Mouse (Mus musculus) CH12.LX (cell line): Measurements from ENCODE around the gene Capn13. TPM values are rescaled to one million over a fixed set of nuclear protein-coding genes. Genes with fewer than 3 reads are reported as not detected.

Experiments
- DNase-seq: peaks from one replicate; pipeline ENCODE4 v3.0.0-alpha.2; 2013; ENCODE audit errors: extremely low read depth
- H3K27ac ChIP-seq: 2 replicates; pipeline ENCODE4 v1.5.1; 2012; ENCODE audit warnings: low read depth, mild to moderate bottlenecking, control low read depth, moderate library complexity; ENCODE audit not compliant: insufficient read depth
- H3K27me3 ChIP-seq: replicated peaks from 2 replicates; pipeline ENCODE3; 2012; ENCODE audit warnings: inconsistent platforms
- H3K36me3 ChIP-seq, 2 experiments: replicated peaks in 1 of 2; 2 replicates each; pipeline versions ENCODE3 to v1.6.1; 2012; ENCODE audit warnings: inconsistent platforms in 1 of 2, low read length in 1 of 2, mild to moderate bottlenecking in 1 of 2, mixed read lengths in 1 of 2, moderate library complexity in 1 of 2; ENCODE audit not compliant: control insufficient read depth in 1 of 2, insufficient read depth in 1 of 2
- H3K4me1 ChIP-seq, 2 experiments: 2 replicates each; pipeline ENCODE4 v1.6.1; 2012; ENCODE audit warnings: inconsistent platforms in 1 of 2, moderate library complexity in 1 of 2; ENCODE audit not compliant: insufficient read depth in 2 of 2, control insufficient read depth in 1 of 2
- H3K4me2 ChIP-seq: 2 replicates; pipeline ENCODE4 v1.6.1; 2012; ENCODE audit warnings: low read depth, mild to moderate bottlenecking, control low read depth; ENCODE audit not compliant: poor library complexity, insufficient read depth, severe bottlenecking
- H3K4me3 ChIP-seq, 3 experiments: fragments of 150-350 bp in 1 of 3; sonication (generic) in 1 of 3; replicated peaks in 1 of 3; 2 replicates each; pipeline versions ENCODE3 to v1.5.1; 2011 to 2012; ENCODE audit warnings: low read depth in 2 of 3, low read length in 2 of 3, mild to moderate bottlenecking in 2 of 3, moderate library complexity in 2 of 3, control low read depth in 1 of 3, improper control_type of control experiment in 1 of 3, inconsistent platforms in 1 of 3, mixed read lengths in 1 of 3; ENCODE audit not compliant: poor library complexity in 1 of 3
- H3K79me2 ChIP-seq: replicated peaks from 2 replicates; pipeline ENCODE4 v1.6.1; 2012; ENCODE audit warnings: mild to moderate bottlenecking, moderate library complexity; ENCODE audit not compliant: control insufficient read depth, poor library complexity, insufficient read depth, severe bottlenecking; ENCODE audit errors: extremely low read depth
- H3K9ac ChIP-seq: 2 replicates; pipeline ENCODE4 v1.6.1; 2012; ENCODE audit warnings: low read depth, mild to moderate bottlenecking, control low read depth, moderate library complexity; ENCODE audit not compliant: insufficient read depth
- H3K9me3 ChIP-seq: replicated peaks from 2 replicates; pipeline ENCODE3; 2012; ENCODE audit warnings: low read length, inconsistent platforms, mixed read lengths
- CHD1 ChIP-seq: IDR thresholded peaks from 2 replicates; pipeline ENCODE4 v1.6.1; 2012; ENCODE audit warnings: low read depth, low read length, improper control_type of control experiment, inconsistent platforms
- EP300 ChIP-seq: IDR thresholded peaks from 2 replicates; pipeline ENCODE4 v1.6.1; 2011; ENCODE audit warnings: low read length, improper control_type of control experiment
- ETS1 ChIP-seq: conservative IDR thresholded peaks from 2 replicates; pipeline ENCODE4 v1.6.1; 2012; ENCODE audit warnings: low read depth, mild to moderate bottlenecking, inconsistent platforms, low read length, improper control_type of control experiment, moderate library complexity
- IRF4 ChIP-seq: IDR thresholded peaks from 2 replicates; pipeline ENCODE4 v1.6.1; 2014; ENCODE audit warnings: low read depth, mild to moderate bottlenecking, inconsistent platforms, low read length, improper control_type of control experiment
- JUN ChIP-seq: IDR thresholded peaks from 2 replicates; pipeline ENCODE4 v1.6.1; 2011; ENCODE audit warnings: low read depth, mild to moderate bottlenecking, low read length, improper control_type of control experiment, moderate library complexity; ENCODE audit not compliant: insufficient read depth
- MAZ ChIP-seq: IDR thresholded peaks from 2 replicates; pipeline ENCODE4 v1.6.1; 2012; ENCODE audit warnings: low read depth, mild to moderate bottlenecking, inconsistent platforms, low read length, improper control_type of control experiment, moderate library complexity
- PAX5 ChIP-seq: IDR thresholded peaks from 2 replicates; pipeline ENCODE4 v1.6.1; 2012; ENCODE audit warnings: low read length, inconsistent platforms, mixed read lengths
- POLR2A ChIP-seq: IDR thresholded peaks from 2 replicates; pipeline ENCODE4 v1.6.1; 2011; ENCODE audit warnings: low read depth, mild to moderate bottlenecking, improper control_type of control experiment, low read length
- RAD21 ChIP-seq: IDR thresholded peaks from 2 replicates; pipeline ENCODE4 v1.6.1; 2011; ENCODE audit warnings: low read depth, mild to moderate bottlenecking, low read length, improper control_type of control experiment, moderate library complexity
- TBP ChIP-seq: conservative IDR thresholded peaks from 2 replicates; pipeline ENCODE4 v1.6.1; 2011; ENCODE audit warnings: low read depth, low read length, improper control_type of control experiment
- TCF12 ChIP-seq: IDR thresholded peaks from 2 replicates; pipeline ENCODE4 v1.6.1; 2014; ENCODE audit warnings: low read depth, mild to moderate bottlenecking, inconsistent platforms, low read length, improper control_type of control experiment
- UBTF ChIP-seq: IDR thresholded peaks from 2 replicates; pipeline ENCODE4 v1.6.1; 2012; ENCODE audit warnings: low read depth, mild to moderate bottlenecking, inconsistent platforms, low read length, improper control_type of control experiment, moderate library complexity
- ZKSCAN1 ChIP-seq: IDR thresholded peaks from 2 replicates; pipeline ENCODE4 v1.6.1; 2012; ENCODE audit warnings: low read depth, inconsistent platforms, low read length, improper control_type of control experiment, borderline replicate concordance
- dilution Hi-C: fragments of 300-500 bp; cut with MboI; formaldehyde crosslinking; loops from 2 replicates; pipeline ENCODE4 v1.14.3; 2020; ENCODE audit warnings: low sequenced_read_pairs; ENCODE audit not compliant: extremely low pct_unique_long_range_greater_than_20kb, extremely low pct_ligation_motif_present
- in situ Hi-C: fragments of 300-500 bp; cut with MboI; formaldehyde crosslinking; loops from 3 replicates; pipeline ENCODE4 v1.14.3; 2019; ENCODE audit warnings: low sequenced_read_pairs, low pct_ligation_motif_present, low pct_unique_long_range_greater_than_20kb, mixed read lengths
- polyA plus RNA-seq: library from polyadenylated mRNA; unstranded; fragments of >175 nt; gene quantifications from 2 replicates; pipeline ENCODE4 v1.2.1, GENCODE M21; 2012; ENCODE audit warnings: low read depth; ENCODE audit not compliant: insufficient read length
- total RNA-seq, 2 experiments: library from RNA; depleted of rRNA; stranded (reverse); fragments of 300-350 nt in 1 of 2; fragments of >200 nt in 1 of 2; gene quantifications; 2 replicates each; pipeline ENCODE4 v1.2.3; 2012 to 2014

Capn13 gene
- total and polyA plus RNA-seq, 3 experiments: not detected

GRCm38 (mm10) chr17:73411817-73412216 is 11.2 kb upstream of the Capn13 start:
- dilution Hi-C loops: no loop called here
- no peak overlapping the region for H3K4me3 ChIP-seq
- peaks cover 6 to 24% of the 10 kb centered on the region in 2 experiments; a peak in 3 of 4 replicates for H3K4me1 ChIP-seq
- in situ Hi-C loops: no loop called here
- H3K27ac ChIP-seq: no peak overlapping the region
- H3K9ac ChIP-seq: no peak overlapping the region
- no peak overlapping the region for H3K4me2 ChIP-seq
- DNase-seq: no peak
- no peaks in the 10 kb centered on the region for H3K36me3 ChIP-seq
- H3K9me3 ChIP-seq: no peaks in the 10 kb centered on the region
- H3K79me2 ChIP-seq: no peaks in the 10 kb centered on the region
- no peak for TF ChIP-seq MAZ
- TF ChIP-seq JUN: no peak
- no peaks in the 10 kb centered on the region for H3K27me3 ChIP-seq

GRCm38 (mm10) chr17:73401272-73401671 is 606 bp upstream of the Capn13 start:
- Histone ChIP-seq H3K27me3 (no peaks in the 10 kb centered on the region), H3K27ac (no peak overlapping the region), H3K79me2 (no peaks in the 10 kb centered on the region), H3K9me3 (no peaks in the 10 kb centered on the region), H3K36me3 (no peaks in the 10 kb centered on the region), H3K9ac (no peak overlapping the region), H3K4me1 (no peaks in the 10 kb centered on the region; a peak in 1 of 4 replicates), H3K4me3 (no peak overlapping the region)
- dilution Hi-C loops (no loop called here), in situ Hi-C loops (no loop called here)
- no peak for DNase-seq
- no peak for TF ChIP-seq TCF12
- TF ChIP-seq, all 38 proteins: peak for 0
- no peak overlapping the region for H3K4me2 ChIP-seq

GRCm38 (mm10) chr17:73399136-73399535 is 1.5 kb downstream of the Capn13 start:
- Histone ChIP-seq H3K4me3 (no peak overlapping the region), H3K9me3 (no peaks in the 10 kb centered on the region), H3K4me2 (no peak overlapping the region), H3K79me2 (no peaks in the 10 kb centered on the region), H3K4me1 (peaks cover 0 to 4% of the 10 kb centered on the region in 2 experiments; a peak in 1 of 4 replicates), H3K27me3 (no peaks in the 10 kb centered on the region), H3K9ac (no peak overlapping the region), H3K27ac (no peak overlapping the region), H3K36me3 (no peaks in the 10 kb centered on the region)
- DNase-seq: no peak
- in situ Hi-C loops: no loop called here
- TF ChIP-seq RAD21 (no peak), ZKSCAN1 (no peak), IRF4 (no peak), PAX5 (no peak), TBP (no peak), UBTF (no peak), EP300 (no peak), CHD1 (no peak), ETS1 (no peak), POLR2A (no peak)
- dilution Hi-C loops: no loop called here
